Mouse (Mus musculus) heart, postnatal 0 days (tissue): ENCODE data around the gene Cfdp1.

Experiments
- CTCF ChIP-seq: IDR thresholded peaks from 2 replicates; pipeline ENCODE4 v1.5.1; 2016; ENCODE audit warnings: antibody characterized with exemption, control low read depth, low read depth
- EP300 ChIP-seq: IDR thresholded peaks from 2 replicates; pipeline ENCODE4 v1.6.1; 2016; ENCODE audit warnings: antibody characterized with exemption, low read depth

DNA sequence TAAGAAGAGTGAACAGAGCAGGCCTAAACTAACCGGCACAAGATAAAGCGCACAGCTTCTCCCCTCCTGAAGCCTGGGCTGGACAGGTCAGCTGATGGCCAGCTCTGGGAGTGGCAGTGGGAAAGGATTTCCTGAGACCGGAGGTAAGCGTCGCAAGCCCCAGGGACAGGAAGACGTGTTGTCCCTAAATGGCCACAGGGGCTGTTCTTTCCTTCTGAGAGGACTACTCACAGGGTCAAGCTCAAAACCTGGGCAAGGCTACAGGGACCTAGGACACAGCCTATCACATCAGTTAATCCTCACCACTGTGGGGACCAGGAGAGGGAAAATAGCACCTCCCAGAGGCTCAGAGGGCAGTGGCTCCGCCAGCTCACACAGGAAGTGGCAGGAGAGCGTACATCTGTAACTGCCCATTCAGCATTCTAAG is 118.7 kb downstream of the Cfdp1 start:
- TF ChIP-seq CTCF: peak; percentile 34
- 0 out of 2 replicates have a peak, but pooled peaks have one; percentile 45 for TF ChIP-seq EP300
